Mouse (Mus musculus): Measurements from ENCODE around the gene Pou3f1. TPM values are rescaled to one million over a fixed set of nuclear protein-coding genes. Genes with fewer than 3 reads are reported as not detected.

The Pou3f1 gene
- polyA plus RNA-seq, 1 experiment from 2014 or later: 0.10 TPM

GRCm38 (mm10) chr4:124618599-124618998, 38.0 kb upstream of the Pou3f1 start:
- WGBS: 13% methylated on average over 16 of the region's 16 CpGs
- H3K4me1 ChIP-seq (ENCODE audit: control insufficient read depth, insufficient read depth, low read length): no peaks in the 10 kb centered on the region
- H3K4me3 ChIP-seq (ENCODE audit: low read depth, low read length): no peak overlapping the region
- 0 out of 2 replicates have a peak overlapping the region, but pooled peaks have one; percentile 0 for H3K4me2 ChIP-seq (replicated peaks; ENCODE audit: low read depth, low read length)
- H3K27me3 ChIP-seq (ENCODE audit: control insufficient read depth, insufficient read depth, low read length): 0 out of 2 replicates have a peak, but pooled peaks cover 4% of the 10 kb centered on the region
- H3K36me3 ChIP-seq (ENCODE audit: control insufficient read depth, insufficient read depth, low read length): no peaks in the 10 kb centered on the region
- no peak overlapping the region for H3K27ac ChIP-seq (ENCODE audit: low read length)
- no peaks in the 10 kb centered on the region for H3K9me3 ChIP-seq (ENCODE audit: control insufficient read depth, low read depth, low read length)
- no peak for ATAC-seq (ENCODE audit: insufficient number of reproducible peaks, insufficient read depth, low FRiP score, low read depth)
- no peak overlapping the region for H3K9ac ChIP-seq (replicated peaks; ENCODE audit: low read depth, low read length)

DNA sequence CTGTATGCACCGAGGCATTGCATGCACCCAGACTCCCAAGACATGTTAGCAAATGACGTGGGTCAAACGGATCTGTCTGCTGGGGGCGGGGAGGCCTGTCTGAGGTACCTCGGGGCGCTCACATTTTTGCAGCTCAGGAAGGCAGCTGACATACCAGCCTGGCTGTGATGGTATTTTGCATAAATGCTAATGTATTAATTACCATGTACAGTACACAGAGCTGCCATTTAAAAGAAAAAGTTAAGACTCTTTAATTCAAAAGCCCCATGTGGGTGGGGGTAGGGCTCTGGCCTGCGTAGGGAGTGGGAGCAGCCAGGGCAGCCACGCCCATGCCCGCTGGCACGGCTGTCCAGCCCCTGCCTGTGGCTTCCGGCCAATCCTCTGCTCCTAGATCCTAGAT, 35.2 kb upstream of the Pou3f1 start:
- 64% methylated on average over 11 of the region's 11 CpGs for WGBS
- Histone ChIP-seq H3K4me1 (ENCODE audit: control insufficient read depth, insufficient read depth, low read length) (no peaks in the 10 kb centered on the region), H3K9ac (replicated peaks; ENCODE audit: low read depth, low read length) (no peak overlapping the region), H3K4me2 (replicated peaks; ENCODE audit: low read depth, low read length) (no peak overlapping the region), H3K27me3 (ENCODE audit: control insufficient read depth, insufficient read depth, low read length) (0 out of 2 replicates have a peak, but pooled peaks cover 4% of the 10 kb centered on the region), H3K4me3 (ENCODE audit: low read depth, low read length) (no peak overlapping the region), H3K9me3 (ENCODE audit: control insufficient read depth, low read depth, low read length) (no peaks in the 10 kb centered on the region), H3K27ac (ENCODE audit: low read length) (no peak overlapping the region), H3K36me3 (ENCODE audit: control insufficient read depth, insufficient read depth, low read length) (no peaks in the 10 kb centered on the region)
- ATAC-seq (ENCODE audit: insufficient number of reproducible peaks, insufficient read depth, low FRiP score, low read depth): no peak; the same call in 1 of the 2 replicates

- Histone ChIP-seq H3K4me2 (replicated peaks; ENCODE audit: low read depth, low read length) (no peak overlapping the region), H3K27ac (ENCODE audit: low read length) (no peak overlapping the region), H3K27me3 (ENCODE audit: control insufficient read depth, insufficient read depth, low read length) (0 out of 2 replicates have a peak, but pooled peaks cover 4% of the 10 kb centered on the region), H3K4me1 (ENCODE audit: control insufficient read depth, insufficient read depth, low read length) (no peaks in the 10 kb centered on the region), H3K9ac (replicated peaks; ENCODE audit: low read depth, low read length) (no peak overlapping the region), H3K9me3 (ENCODE audit: control insufficient read depth, low read depth, low read length) (no peaks in the 10 kb centered on the region), H3K36me3 (ENCODE audit: control insufficient read depth, insufficient read depth, low read length) (no peaks in the 10 kb centered on the region), H3K4me3 (ENCODE audit: low read depth, low read length) (no peak overlapping the region)
- WGBS: 92% methylated on average over 5 of the region's 5 CpGs
- ATAC-seq (ENCODE audit: insufficient number of reproducible peaks, insufficient read depth, low FRiP score, low read depth): no peak
Measured at GRCm38 (mm10) chr4:124622566-124622965, 34.0 kb upstream of the Pou3f1 start.

- no peaks in the 10 kb centered on the region for H3K36me3 ChIP-seq (ENCODE audit: control insufficient read depth, insufficient read depth, low read length)
- no peaks in the 10 kb centered on the region for H3K4me1 ChIP-seq (ENCODE audit: control insufficient read depth, insufficient read depth, low read length)
- no peak overlapping the region for H3K9ac ChIP-seq (replicated peaks; ENCODE audit: low read depth, low read length)
- H3K9me3 ChIP-seq (ENCODE audit: control insufficient read depth, low read depth, low read length): no peaks in the 10 kb centered on the region
- ATAC-seq (ENCODE audit: insufficient number of reproducible peaks, insufficient read depth, low FRiP score, low read depth): no peak
- 29% methylated on average over 7 of the region's 7 CpGs for whole genome bisulfite sequencing
- H3K4me2 ChIP-seq (replicated peaks; ENCODE audit: low read depth, low read length): no peak overlapping the region
- H3K27me3 ChIP-seq (ENCODE audit: control insufficient read depth, insufficient read depth, low read length): no peaks in the 10 kb centered on the region
- no peak overlapping the region for H3K27ac ChIP-seq (ENCODE audit: low read length)
- H3K4me3 ChIP-seq (ENCODE audit: low read depth, low read length): no peak overlapping the region
Measured at GRCm38 (mm10) chr4:124624111-124624581, 32.5 kb upstream of the Pou3f1 start.

GRCm38 (mm10) chr4:124626836-124627235, 29.8 kb upstream of the Pou3f1 start:
- WGBS: 70% methylated on average over 1 of the region's 1 CpGs
- no peak for ATAC-seq (ENCODE audit: insufficient number of reproducible peaks, insufficient read depth, low FRiP score, low read depth)
- Histone ChIP-seq H3K4me3 (ENCODE audit: low read depth, low read length) (no peak overlapping the region), H3K36me3 (ENCODE audit: control insufficient read depth, insufficient read depth, low read length) (no peaks in the 10 kb centered on the region), H3K27me3 (ENCODE audit: control insufficient read depth, insufficient read depth, low read length) (no peaks in the 10 kb centered on the region), H3K27ac (ENCODE audit: low read length) (no peak overlapping the region), H3K4me1 (ENCODE audit: control insufficient read depth, insufficient read depth, low read length) (no peaks in the 10 kb centered on the region), H3K9ac (replicated peaks; ENCODE audit: low read depth, low read length) (no peak overlapping the region), H3K4me2 (replicated peaks; ENCODE audit: low read depth, low read length) (no peak overlapping the region), H3K9me3 (ENCODE audit: control insufficient read depth, low read depth, low read length) (no peaks in the 10 kb centered on the region)

DNA sequence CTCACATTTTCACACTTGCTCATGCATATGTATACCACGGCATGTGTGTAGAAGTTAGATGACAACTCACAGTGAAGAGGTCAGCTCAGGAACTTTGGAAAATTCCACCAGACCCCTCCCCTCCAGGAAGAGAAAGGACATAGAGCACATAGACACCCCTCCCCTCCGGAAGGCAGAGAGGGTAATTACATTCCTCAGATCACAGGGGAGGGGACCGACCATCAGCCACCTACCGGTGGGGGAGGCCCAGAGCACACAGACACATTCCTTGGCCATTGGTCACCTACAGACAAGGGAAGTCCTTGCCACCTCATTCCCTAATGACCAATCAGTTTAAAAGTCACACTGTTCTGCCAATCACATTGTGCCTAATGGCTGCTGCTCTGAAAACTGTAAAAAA, 25.2 kb upstream of the Pou3f1 start:
- Histone ChIP-seq H3K4me1 (ENCODE audit: control insufficient read depth, insufficient read depth, low read length) (no peaks in the 10 kb centered on the region), H3K36me3 (ENCODE audit: control insufficient read depth, insufficient read depth, low read length) (no peaks in the 10 kb centered on the region), H3K4me3 (ENCODE audit: low read depth, low read length) (no peak overlapping the region), H3K4me2 (replicated peaks; ENCODE audit: low read depth, low read length) (no peak overlapping the region), H3K27ac (ENCODE audit: low read length) (no peak overlapping the region), H3K9me3 (ENCODE audit: control insufficient read depth, low read depth, low read length) (no peaks in the 10 kb centered on the region), H3K9ac (replicated peaks; ENCODE audit: low read depth, low read length) (no peak overlapping the region), H3K27me3 (ENCODE audit: control insufficient read depth, insufficient read depth, low read length) (no peaks in the 10 kb centered on the region)
- ATAC-seq (ENCODE audit: insufficient number of reproducible peaks, insufficient read depth, low FRiP score, low read depth): no peak
- 41% methylated on average over 4 of the region's 4 CpGs for WGBS

DNA sequence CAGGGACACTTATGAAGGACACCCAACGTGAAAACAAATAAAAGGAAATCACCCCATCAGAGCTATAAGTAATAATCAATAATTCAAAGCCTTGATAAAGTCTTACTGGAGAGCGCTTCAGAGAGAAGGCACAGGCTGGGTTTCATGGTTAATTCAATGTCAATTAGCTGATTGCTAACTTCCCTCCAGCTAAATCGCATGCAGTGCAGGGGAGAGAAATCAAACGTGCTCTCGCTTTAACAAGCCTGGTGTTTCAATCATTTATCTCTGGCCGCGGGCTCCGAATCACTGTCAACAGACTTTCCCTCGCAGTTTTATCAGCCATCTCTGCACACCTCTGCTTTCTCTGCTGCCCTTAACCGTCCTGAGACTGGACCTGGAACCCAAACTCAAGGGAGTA, 23.8 kb upstream of the Pou3f1 start:
- 74% methylated on average over 10 of the region's 10 CpGs for WGBS

DNA sequence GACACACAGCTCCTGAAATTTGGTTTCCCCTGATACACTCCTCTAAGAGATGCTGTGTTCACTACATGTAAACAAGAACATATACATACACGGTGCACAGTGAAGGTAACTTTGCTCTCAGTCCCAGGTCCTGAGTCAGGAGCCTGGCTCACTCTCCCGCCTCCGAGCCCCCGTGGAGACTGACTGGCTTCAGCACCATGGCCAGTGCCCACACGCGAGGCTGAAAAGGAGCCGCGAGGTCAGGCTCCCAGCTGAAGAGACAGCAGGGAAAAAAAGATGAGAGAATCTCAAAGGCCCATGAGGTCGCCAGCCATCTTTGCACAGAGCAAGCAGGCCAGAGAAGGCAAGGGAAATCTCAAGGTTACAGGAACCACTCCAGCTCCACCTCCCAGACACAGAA, 23.3 kb upstream of the Pou3f1 start:
- ATAC-seq (ENCODE audit: insufficient number of reproducible peaks, insufficient read depth, low FRiP score, low read depth): no peak
- Histone ChIP-seq H3K9me3 (ENCODE audit: control insufficient read depth, low read depth, low read length) (no peaks in the 10 kb centered on the region), H3K36me3 (ENCODE audit: control insufficient read depth, insufficient read depth, low read length) (no peaks in the 10 kb centered on the region), H3K9ac (replicated peaks; ENCODE audit: low read depth, low read length) (no peak overlapping the region), H3K27ac (ENCODE audit: low read length) (no peak overlapping the region), H3K4me3 (ENCODE audit: low read depth, low read length) (no peak overlapping the region), H3K4me2 (replicated peaks; ENCODE audit: low read depth, low read length) (no peak overlapping the region), H3K27me3 (ENCODE audit: control insufficient read depth, insufficient read depth, low read length) (no peaks in the 10 kb centered on the region), H3K4me1 (ENCODE audit: control insufficient read depth, insufficient read depth, low read length) (no peaks in the 10 kb centered on the region)
- WGBS: 3% methylated on average over 9 of the region's 9 CpGs

More for the DNA sequence above, 23.8 kb upstream of the Pou3f1 start:
- Histone ChIP-seq H3K36me3 (ENCODE audit: control insufficient read depth, insufficient read depth, low read length) (no peaks in the 10 kb centered on the region), H3K9me3 (ENCODE audit: control insufficient read depth, low read depth, low read length) (no peaks in the 10 kb centered on the region), H3K4me2 (replicated peaks; ENCODE audit: low read depth, low read length) (no peak overlapping the region), H3K27ac (ENCODE audit: low read length) (no peak overlapping the region), H3K9ac (replicated peaks; ENCODE audit: low read depth, low read length) (no peak overlapping the region), H3K27me3 (ENCODE audit: control insufficient read depth, insufficient read depth, low read length) (no peaks in the 10 kb centered on the region), H3K4me3 (ENCODE audit: low read depth, low read length) (no peak overlapping the region), H3K4me1 (ENCODE audit: control insufficient read depth, insufficient read depth, low read length) (no peaks in the 10 kb centered on the region)
- no peak for ATAC-seq (ENCODE audit: insufficient number of reproducible peaks, insufficient read depth, low FRiP score, low read depth)

GRCm38 (mm10) chr4:124639715-124640114, 16.9 kb upstream of the Pou3f1 start:
- WGBS: 18% methylated on average over 12 of the region's 12 CpGs
- no peak overlapping the region for H3K4me2 ChIP-seq (replicated peaks; ENCODE audit: low read depth, low read length)
- H3K9me3 ChIP-seq (ENCODE audit: control insufficient read depth, low read depth, low read length): no peaks in the 10 kb centered on the region
- no peaks in the 10 kb centered on the region for H3K4me1 ChIP-seq (ENCODE audit: control insufficient read depth, insufficient read depth, low read length)
- no peak overlapping the region for H3K4me3 ChIP-seq (ENCODE audit: low read depth, low read length)
- H3K27ac ChIP-seq (ENCODE audit: low read length): no peak overlapping the region
- ATAC-seq (ENCODE audit: insufficient number of reproducible peaks, insufficient read depth, low FRiP score, low read depth): no peak
- no peaks in the 10 kb centered on the region for H3K27me3 ChIP-seq (ENCODE audit: control insufficient read depth, insufficient read depth, low read length)
- H3K36me3 ChIP-seq (ENCODE audit: control insufficient read depth, insufficient read depth, low read length): no peaks in the 10 kb centered on the region
- H3K9ac ChIP-seq (replicated peaks; ENCODE audit: low read depth, low read length): no peak overlapping the region

Data from stomach, embryonic 14.5 days (tissue).